Comparison of ENCODE assay signal across 8 mouse cellular contexts in the genomic region with DNA sequence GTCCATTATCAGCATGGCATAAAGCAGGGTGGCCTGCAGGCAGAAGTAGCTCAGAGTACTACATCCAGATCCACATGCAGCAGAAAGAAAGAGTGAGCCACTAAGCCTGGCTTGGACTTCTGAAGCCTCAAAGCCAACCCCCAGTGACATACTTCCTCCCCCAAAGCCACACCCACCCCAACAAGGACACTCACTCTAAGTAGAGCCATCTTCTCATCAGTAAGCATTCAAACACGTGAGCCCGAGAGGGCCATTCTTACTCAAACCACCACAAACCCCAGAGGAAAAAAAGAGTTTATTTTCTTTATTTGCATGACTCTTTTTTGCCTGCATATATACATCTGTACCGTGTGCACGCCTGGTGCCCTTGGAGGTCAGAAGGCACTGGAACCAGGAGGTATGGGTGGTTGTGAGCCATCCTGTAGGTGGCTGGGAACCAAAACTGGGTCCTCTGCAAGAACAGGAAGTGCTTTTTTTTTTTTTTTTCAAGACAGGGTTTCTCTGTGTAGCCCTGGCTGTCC. TPM values are rescaled to one million over a fixed set of nuclear protein-coding genes. Genes with fewer than 3 reads are reported as not detected.
DNase-seq lines count a peak whose midpoint lies in the region; ATAC-seq and TF ChIP-seq lines count a peak whose summit lies in the region.

No protein-coding gene starts in this region.

- peaks cover 11% of the 10 kb centered on the region for H3K4me1 ChIP-seq in heart, embryonic 11.5 days (ENCODE audit: control insufficient read depth, insufficient read depth, low read length)
- H3K4me1 ChIP-seq in MEL (ENCODE audit: control insufficient read depth in 1 of 2, insufficient read depth in 2 of 2, low read length in 2 of 2), result peaks cover 0 to 15% of the 10 kb centered on the region in 2 experiments; a peak in 2 of 4 replicates
- H3K4me1 ChIP-seq in forebrain, embryonic 11.5 days (replicated peaks; ENCODE audit: control insufficient read depth, insufficient read depth, low read length), result peaks cover 4% of the 10 kb centered on the region; the same call in 1 of the 2 replicates
- peaks cover 21% of the 10 kb centered on the region for H3K4me1 ChIP-seq in midbrain, embryonic 16.5 days (ENCODE audit: control insufficient read depth, insufficient read depth, low read length)

- peak; percentile 54 to 81 for TF ChIP-seq POLR2A in MEL (IDR thresholded peaks at IDR 0.05; ENCODE audit: control insufficient read depth in 1 of 2, insufficient read depth in 1 of 2, low read depth in 1 of 2, low read length in 2 of 2, poor library complexity in 1 of 2)

- 0 out of 2 replicates have a peak, but pooled peaks have one; percentile 16 for ATAC-seq in heart, embryonic 11.5 days (replicated peaks; ENCODE audit: insufficient number of reproducible peaks, low FRiP score, low TSS enrichment)
- no peak; the same call in 1 of the 2 replicates for ATAC-seq in forebrain, embryonic 11.5 days (replicated peaks; ENCODE audit: low FRiP score)
- peak; percentile 33; the same call in 1 of the 2 replicates for ATAC-seq in midbrain, embryonic 16.5 days
- ATAC-seq in erythroid progenitor cell, adult 5-6 weeks (replicated peaks; ENCODE audit: low FRiP score, poor library complexity, severe bottlenecking), result no peak

- 43% methylated on average over 4 of the region's 4 CpGs for WGBS in heart, embryonic 11.5 days (ENCODE audit: insufficient replicate concordance)
- 35% methylated on average over 4 of the region's 4 CpGs for WGBS in forebrain, embryonic 11.5 days
- WGBS in midbrain, embryonic 16.5 days, result 35% methylated on average over 4 of the region's 4 CpGs

- peak overlapping the region; percentile 93; the same call in 1 of the 2 replicates for H3K27ac ChIP-seq in heart, embryonic 11.5 days (ENCODE audit: low read depth, low read length)
- H3K27ac ChIP-seq in MEL (ENCODE audit: control insufficient read depth, low read depth, low read length), result peak overlapping the region; percentile 87
- no peak overlapping the region for H3K27ac ChIP-seq in forebrain, embryonic 11.5 days (ENCODE audit: low read depth, low read length)
- H3K27ac ChIP-seq in midbrain, embryonic 16.5 days (ENCODE audit: low read length), result peak overlapping the region; percentile 89

- no peak for TF ChIP-seq RAD21 in MEL (IDR thresholded peaks at IDR 0.05; ENCODE audit: low read depth, low read length)

- H3K79me2 ChIP-seq in MEL (ENCODE audit: control insufficient read depth, insufficient read depth, low read length, poor library complexity), result peaks cover 41% of the 10 kb centered on the region

- peak overlapping the region; percentile 92 for H3K4me3 ChIP-seq in heart, embryonic 11.5 days (ENCODE audit: low read depth, low read length)
- H3K4me3 ChIP-seq in MEL (ENCODE audit: control insufficient read depth in 1 of 2, insufficient read depth in 1 of 2, low read depth in 2 of 2, low read length in 2 of 2), result peak overlapping the region; percentile 42 to 93
- H3K4me3 ChIP-seq in forebrain, embryonic 11.5 days (ENCODE audit: low read depth, low read length), result peak overlapping the region; percentile 84
- peak overlapping the region; percentile 75 for H3K4me3 ChIP-seq in midbrain, embryonic 16.5 days (ENCODE audit: low read depth, low read length)

- no peak for DNase-seq in heart, postnatal 4 days
- DNase-seq in MEL (ENCODE audit: low read depth, low spot score), result peak; percentile 89
- DNase-seq in forebrain, embryonic 11.5 days (ENCODE audit: low spot score), result no peak
- peak; percentile 9 to 35 for DNase-seq in kidney, postnatal 4 days
- no peak for DNase-seq in cerebellum, adult 9-11 months

- H3K9me3 ChIP-seq in heart, embryonic 11.5 days (replicated peaks; ENCODE audit: control insufficient read depth, low read length), result no peaks in the 10 kb centered on the region
- H3K9me3 ChIP-seq in MEL (replicated peaks; ENCODE audit: insufficient read depth, low read length), result no peaks in the 10 kb centered on the region
- no peaks in the 10 kb centered on the region for H3K9me3 ChIP-seq in forebrain, embryonic 11.5 days (ENCODE audit: control insufficient read depth, low read length)
- H3K9me3 ChIP-seq in midbrain, embryonic 16.5 days (replicated peaks; ENCODE audit: control insufficient read depth, low read length, poor library complexity, severe bottlenecking), result no peaks in the 10 kb centered on the region

- TF ChIP-seq CTCF in MEL (IDR thresholded peaks at IDR 0.05 in 2 of 3, conservative IDR thresholded peaks at IDR 0.05 in 1 of 3; ENCODE audit: control insufficient read depth in 1 of 3, insufficient read depth in 1 of 3, low read depth in 2 of 3, low read length in 3 of 3, poor library complexity in 1 of 3, severe bottlenecking in 1 of 3), result no peak

- TF ChIP-seq EP300 in MEL (IDR thresholded peaks at IDR 0.05; ENCODE audit: low read depth in 1 of 2, low read length in 2 of 2), result no peak

- no peaks in the 10 kb centered on the region for H3K27me3 ChIP-seq in heart, embryonic 11.5 days (ENCODE audit: control insufficient read depth, insufficient read depth, low read length)
- H3K27me3 ChIP-seq in MEL (ENCODE audit: control insufficient read depth in 1 of 2, insufficient read depth in 2 of 2, low read length in 2 of 2), result no peaks in the 10 kb centered on the region
- H3K27me3 ChIP-seq in forebrain, embryonic 11.5 days (ENCODE audit: control insufficient read depth, insufficient read depth, low read length), result no peaks in the 10 kb centered on the region
- no peaks in the 10 kb centered on the region for H3K27me3 ChIP-seq in midbrain, embryonic 16.5 days (ENCODE audit: control insufficient read depth, insufficient read depth, low read depth, low read length)

- peak overlapping the region; percentile 96 for H3K4me2 ChIP-seq in heart, embryonic 11.5 days
- H3K4me2 ChIP-seq in forebrain, embryonic 11.5 days (ENCODE audit: low read depth, low read length, severe bottlenecking), result peak overlapping the region; percentile 92; the same call in 1 of the 2 replicates
- peak overlapping the region; percentile 91 for H3K4me2 ChIP-seq in midbrain, embryonic 16.5 days (ENCODE audit: low read length)

- no peaks in the 10 kb centered on the region for H3K36me3 ChIP-seq in heart, embryonic 11.5 days (ENCODE audit: control insufficient read depth, insufficient read depth, low read length)
- H3K36me3 ChIP-seq in MEL (ENCODE audit: control insufficient read depth in 1 of 2, insufficient read depth in 2 of 2, low read length in 2 of 2), result peaks cover 0 to 31% of the 10 kb centered on the region in 2 experiments; a peak in 2 of 4 replicates
- no peaks in the 10 kb centered on the region for H3K36me3 ChIP-seq in forebrain, embryonic 11.5 days (ENCODE audit: control insufficient read depth, insufficient read depth, low read length)
- no peaks in the 10 kb centered on the region for H3K36me3 ChIP-seq in midbrain, embryonic 16.5 days (ENCODE audit: control insufficient read depth, insufficient read depth, low read length)

- peak overlapping the region; percentile 98 for H3K9ac ChIP-seq in heart, embryonic 11.5 days (ENCODE audit: low read depth, low read length)
- H3K9ac ChIP-seq in MEL (ENCODE audit: control insufficient read depth, low read depth, low read length, poor library complexity, severe bottlenecking), result peak overlapping the region; percentile 71
- peak overlapping the region; percentile 90 for H3K9ac ChIP-seq in forebrain, embryonic 11.5 days (ENCODE audit: low read length)
- H3K9ac ChIP-seq in midbrain, embryonic 16.5 days (ENCODE audit: low read depth, low read length), result peak overlapping the region; percentile 100; the same call in 1 of the 2 replicates

RNA-seq across cellular contexts. Expression of a gene that starts 0.5 kb away (rescaled TPM):
- polyA plus RNA-seq in heart, embryonic 11.5 days (2014; fragmentation: Nextera tagmentation; extraction: Ambion mirVana), result 145 and 157 TPM in 2 replicates
- total RNA-seq in heart, postnatal 4 days (2021), result 100 to 1,000 TPM in 1 of 2 experiments, 10 to 100 TPM in 1; 99.0 to 115 TPM
- 64.6 and 67.3 TPM in 2 replicates for total RNA-seq in MEL (2012; rRNA removed)
- polyA plus RNA-seq in MEL (2012; ENCODE audit: insufficient read depth in 1 of 2, insufficient read length in 2 of 2, low read depth in 1 of 2, low replicate concordance in 2 of 2, missing spikeins in 1 of 2), result 10 to 100 TPM; 54.5 to 57.9 TPM
- polyA plus RNA-seq in forebrain, embryonic 11.5 days (2014; fragmentation: Nextera tagmentation; extraction: Ambion mirVana), result 102 and 105 TPM in 2 replicates
- polyA plus RNA-seq in midbrain, embryonic 16.5 days (2015; fragmentation: Nextera tagmentation; extraction: Ambion mirVana), result 107 and 110 TPM in 2 replicates
- 292 and 362 TPM in 2 replicates for total RNA-seq in erythroid progenitor cell, adult 5-6 weeks (2015; ENCODE audit: low replicate concordance)
- 249 and 315 TPM in 2 replicates for total RNA-seq in erythroid progenitor cell, adult 5-6 weeks (2017; ENCODE audit: low replicate concordance)

RNA-seq across cellular contexts. Expression of a gene that starts 17.4 kb away (rescaled TPM):
- polyA plus RNA-seq in heart, embryonic 11.5 days (2014; fragmentation: Nextera tagmentation; extraction: Ambion mirVana), result not detected in 2 replicates
- not detected for total RNA-seq in heart, postnatal 4 days (2021)
- not detected in 2 replicates for total RNA-seq in MEL (2012; rRNA removed)
- polyA plus RNA-seq in MEL (2012; ENCODE audit: insufficient read depth in 1 of 2, insufficient read length in 2 of 2, low read depth in 1 of 2, low replicate concordance in 2 of 2, missing spikeins in 1 of 2), result not detected
- polyA plus RNA-seq in forebrain, embryonic 11.5 days (2014; fragmentation: Nextera tagmentation; extraction: Ambion mirVana), result not detected in 2 replicates
- polyA plus RNA-seq in midbrain, embryonic 16.5 days (2015; fragmentation: Nextera tagmentation; extraction: Ambion mirVana), result not detected in 2 replicates
- not detected in 2 replicates for total RNA-seq in erythroid progenitor cell, adult 5-6 weeks (2015; ENCODE audit: low replicate concordance)
- total RNA-seq in erythroid progenitor cell, adult 5-6 weeks (2017; ENCODE audit: low replicate concordance), result not detected in 2 replicates

RNA-seq across cellular contexts. Expression of a gene that starts 42.5 kb away (rescaled TPM):
- 322 and 324 TPM in 2 replicates for polyA plus RNA-seq in heart, embryonic 11.5 days (2014; fragmentation: Nextera tagmentation; extraction: Ambion mirVana)
- 100 to 1,000 TPM; 165 to 176 TPM for total RNA-seq in heart, postnatal 4 days (2021)
- 417 and 425 TPM in 2 replicates for total RNA-seq in MEL (2012; rRNA removed)
- 100 to 1,000 TPM in 1 of 2 experiments, not detected in 1; 431 TPM for polyA plus RNA-seq in MEL (2012; ENCODE audit: insufficient read depth in 1 of 2, insufficient read length in 2 of 2, low read depth in 1 of 2, low replicate concordance in 2 of 2, missing spikeins in 1 of 2)
- 274 TPM in 2 replicates for polyA plus RNA-seq in forebrain, embryonic 11.5 days (2014; fragmentation: Nextera tagmentation; extraction: Ambion mirVana)
- 205 and 214 TPM in 2 replicates for polyA plus RNA-seq in midbrain, embryonic 16.5 days (2015; fragmentation: Nextera tagmentation; extraction: Ambion mirVana)
- 50.3 and 60.2 TPM in 2 replicates for total RNA-seq in erythroid progenitor cell, adult 5-6 weeks (2015; ENCODE audit: low replicate concordance)
- total RNA-seq in erythroid progenitor cell, adult 5-6 weeks (2017; ENCODE audit: low replicate concordance), result 35.0 and 38.0 TPM in 2 replicates

RNA-seq across cellular contexts. Expression of a gene that starts 42.5 kb away (rescaled TPM):
- 33.4 and 36.7 TPM in 2 replicates for polyA plus RNA-seq in heart, embryonic 11.5 days (2014; fragmentation: Nextera tagmentation; extraction: Ambion mirVana)
- 10 to 100 TPM; 30.3 to 39.6 TPM for total RNA-seq in heart, postnatal 4 days (2021)
- total RNA-seq in MEL (2012; rRNA removed), result 43.0 and 43.8 TPM in 2 replicates
- 10 to 100 TPM in 1 of 2 experiments, not detected in 1; 32.6 TPM for polyA plus RNA-seq in MEL (2012; ENCODE audit: insufficient read depth in 1 of 2, insufficient read length in 2 of 2, low read depth in 1 of 2, low replicate concordance in 2 of 2, missing spikeins in 1 of 2)
- 61.2 and 63.6 TPM in 2 replicates for polyA plus RNA-seq in forebrain, embryonic 11.5 days (2014; fragmentation: Nextera tagmentation; extraction: Ambion mirVana)
- polyA plus RNA-seq in midbrain, embryonic 16.5 days (2015; fragmentation: Nextera tagmentation; extraction: Ambion mirVana), result 31.1 and 34.5 TPM in 2 replicates
- total RNA-seq in erythroid progenitor cell, adult 5-6 weeks (2015; ENCODE audit: low replicate concordance), result 26.3 and 28.1 TPM in 2 replicates
- 61.9 and 69.3 TPM in 2 replicates for total RNA-seq in erythroid progenitor cell, adult 5-6 weeks (2017; ENCODE audit: low replicate concordance)

Comparison
In these comparisons a context has a peak if more than half of its experiments do, and no peak if none do; other contexts are left out.
1. ATAC-seq: peak in heart, embryonic 11.5 days (single experiment) and midbrain, embryonic 16.5 days (single experiment); none in forebrain, embryonic 11.5 days (single experiment) and erythroid progenitor cell, adult 5-6 weeks (single experiment).
2. DNase-seq: peak in MEL (single experiment) and kidney, postnatal 4 days (2 of 2); none in heart, postnatal 4 days (single experiment), forebrain, embryonic 11.5 days (single experiment) and cerebellum, adult 9-11 months (single experiment).
3. Peak in every context shown above with its lines, with median percentiles within 50 percentile points of each other: H3K4me2 ChIP-seq, H3K4me3 ChIP-seq and H3K9ac ChIP-seq.